Mouse (Mus musculus): ENCODE measurements around the gene Gtf2h3. TPM values are rescaled to one million over a fixed set of nuclear protein-coding genes. Genes with fewer than 3 reads are reported as not detected.
"Not testable (repeated sequence)": the region's sequence is repeated elsewhere in the genome, so short reads cannot be mapped to it uniquely, and the experiment has no call there.

Gtf2h3 gene
- polyA plus RNA-seq, 1 experiment from 2014 or later = 34.1 TPM

DNA sequence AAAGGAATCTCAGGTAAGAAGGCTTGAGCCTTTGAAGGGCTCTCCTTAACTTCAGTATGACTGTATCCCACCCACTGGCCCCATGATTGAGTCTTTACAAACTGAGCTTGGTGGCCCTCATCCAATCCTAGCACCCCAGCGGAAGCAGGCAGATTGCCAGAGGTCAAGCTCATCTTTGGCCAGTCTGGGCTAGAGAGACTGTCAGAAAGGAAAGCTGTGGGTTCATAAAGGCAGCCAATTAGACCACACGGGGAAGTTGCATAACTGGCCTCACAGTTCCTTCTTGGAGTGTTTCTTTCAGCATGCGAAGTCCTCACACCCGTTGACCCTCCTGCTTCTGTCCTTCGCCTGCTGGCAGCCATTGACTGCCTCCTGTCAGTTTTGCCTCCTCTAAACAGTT lies 3.6 kb downstream of the Gtf2h3 start:
- Histone ChIP-seq H3K4me1 (ENCODE audit: control insufficient read depth in 2 of 2, insufficient read depth in 2 of 2, low read length in 2 of 2) (peaks cover 3 to 14% of the 10 kb centered on the region in 2 experiments; a peak in 3 of 4 replicates), H3K4me2 (ENCODE audit: low read length) (no peak overlapping the region), H3K27me3 (ENCODE audit: control insufficient read depth, insufficient read depth, low read length) (no peaks in the 10 kb centered on the region), H3K27ac (replicated peaks in 1 of 2; ENCODE audit: control insufficient read depth in 1 of 2, insufficient read depth in 1 of 2, low read depth in 2 of 2, low read length in 2 of 2) (no peak overlapping the region), H3K9me3 (ENCODE audit: control insufficient read depth, low read length) (no peaks in the 10 kb centered on the region), H3K4me3 (ENCODE audit: control insufficient read depth in 1 of 2, insufficient read depth in 1 of 2, low read depth in 1 of 2, low read length in 2 of 2) (no peak overlapping the region), H3K9ac (ENCODE audit: low read length) (no peak overlapping the region), H3K36me3 (ENCODE audit: control insufficient read depth, insufficient read depth, low read length) (peaks cover 49% of the 10 kb centered on the region)
- ATAC-seq (ENCODE audit: insufficient number of reproducible peaks, insufficient read depth, low FRiP score, low read depth) = no peak
- WGBS = 86% methylated on average over 5 of the region's 5 CpGs

DNA sequence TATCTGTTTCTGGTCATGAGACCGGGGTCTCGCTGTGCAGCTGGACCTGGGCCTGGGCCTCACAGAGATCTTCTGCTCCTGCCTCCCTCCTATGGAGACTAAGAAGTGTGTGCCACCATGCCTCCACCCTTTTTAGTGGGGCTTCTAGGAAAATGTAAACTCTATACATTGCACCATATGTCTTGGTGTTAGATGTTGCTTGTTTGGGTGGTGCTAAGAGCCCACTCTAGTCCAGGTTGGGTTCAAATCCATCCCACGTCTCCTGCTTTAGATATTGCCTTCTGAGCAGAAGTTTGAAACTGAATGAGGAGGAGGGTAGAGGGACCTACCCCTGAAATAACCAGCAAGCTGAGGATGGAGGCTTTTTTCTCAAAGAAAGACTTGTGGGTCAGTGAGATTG lies 13.8 kb downstream of the Gtf2h3 start:
- H3K27me3 ChIP-seq (ENCODE audit: control insufficient read depth, insufficient read depth, low read length) = no peaks in the 10 kb centered on the region
- peaks cover 85% of the 10 kb centered on the region for H3K36me3 ChIP-seq (ENCODE audit: control insufficient read depth, insufficient read depth, low read length)
- no peak for ATAC-seq (ENCODE audit: insufficient number of reproducible peaks, insufficient read depth, low FRiP score, low read depth)
- 94% methylated on average over 3 of the region's 3 CpGs for WGBS
- no peak overlapping the region for H3K4me2 ChIP-seq (ENCODE audit: low read length)
- no peak overlapping the region for H3K27ac ChIP-seq (replicated peaks in 1 of 2; ENCODE audit: control insufficient read depth in 1 of 2, insufficient read depth in 1 of 2, low read depth in 2 of 2, low read length in 2 of 2)
- no peaks in the 10 kb centered on the region for H3K4me1 ChIP-seq (ENCODE audit: control insufficient read depth in 2 of 2, insufficient read depth in 2 of 2, low read length in 2 of 2)
- H3K9me3 ChIP-seq (ENCODE audit: control insufficient read depth, low read length) = no peaks in the 10 kb centered on the region
- H3K9ac ChIP-seq (ENCODE audit: low read length) = no peak overlapping the region
- no peak overlapping the region for H3K4me3 ChIP-seq (ENCODE audit: control insufficient read depth in 1 of 2, insufficient read depth in 1 of 2, low read depth in 1 of 2, low read length in 2 of 2)

DNA sequence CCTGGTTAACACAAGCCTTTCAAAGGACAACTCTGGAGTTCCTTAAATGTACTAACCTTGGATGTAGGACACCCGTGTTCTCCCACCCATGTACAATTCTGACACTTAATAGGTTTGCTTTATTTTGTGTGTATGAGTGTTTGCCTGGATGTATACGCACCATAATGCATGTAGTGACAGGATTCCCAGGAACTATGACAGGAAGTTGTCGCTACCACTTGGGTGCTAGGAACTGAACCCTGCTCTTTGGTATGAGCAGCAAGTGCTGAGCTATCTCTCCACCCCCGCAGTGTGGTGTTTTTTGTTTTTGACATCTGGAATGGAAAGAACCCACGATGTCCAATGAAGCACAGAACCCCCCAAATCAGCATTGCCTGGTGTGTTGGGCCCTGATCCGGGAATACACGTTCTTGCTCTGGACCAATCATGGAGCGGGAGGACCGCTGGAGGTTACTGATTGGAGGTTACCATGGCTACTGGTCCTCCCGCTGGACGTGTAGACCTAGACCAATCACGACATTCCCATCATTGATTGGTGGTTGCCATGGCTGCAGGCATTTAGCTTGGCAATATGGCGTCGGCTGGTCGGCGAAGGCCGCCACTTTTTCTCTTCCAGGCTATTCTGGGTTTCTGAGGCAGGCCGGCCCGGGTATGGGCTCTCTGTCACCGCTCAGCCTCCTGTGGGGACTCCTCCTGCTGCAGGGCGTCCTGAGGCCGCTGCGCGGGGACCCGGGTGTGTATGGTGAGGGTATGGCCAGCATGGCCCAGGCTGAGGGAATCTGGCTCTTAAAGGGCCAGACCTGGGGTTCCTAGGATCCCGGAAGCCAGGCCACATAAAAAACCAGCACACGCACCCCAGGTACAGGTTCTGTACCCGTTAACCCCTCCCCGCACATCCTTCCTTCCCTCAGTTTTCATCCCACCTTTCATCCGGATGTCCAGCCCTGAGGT lies 19.6 kb downstream of the Gtf2h3 start:
- H3K27me3 ChIP-seq (ENCODE audit: control insufficient read depth, insufficient read depth, low read length) = no peaks in the 10 kb centered on the region
- peak; percentile 98 for ATAC-seq (ENCODE audit: insufficient number of reproducible peaks, insufficient read depth, low FRiP score, low read depth)
- 7% methylated on average over 30 of the region's 30 CpGs for WGBS

DNA sequence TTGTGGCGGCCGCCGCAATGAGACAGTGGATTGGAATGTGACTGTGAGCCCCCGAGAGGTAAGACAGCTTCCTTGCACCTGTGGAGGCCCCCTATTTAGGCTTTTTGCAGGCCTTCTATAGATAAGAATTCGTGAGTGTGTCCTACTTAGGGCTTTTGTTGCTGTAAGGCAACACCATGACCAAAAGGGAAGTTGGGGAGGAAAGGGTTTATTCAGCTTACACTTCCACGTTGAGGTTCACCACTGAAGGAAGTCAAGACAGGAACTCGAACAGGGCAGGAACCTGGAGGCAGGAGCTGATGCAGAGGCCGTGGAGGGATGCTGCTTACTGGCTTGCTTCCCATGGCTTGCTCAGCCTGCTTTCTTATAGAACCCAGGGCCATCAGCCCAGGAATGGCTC lies 20.8 kb downstream of the Gtf2h3 start:
- not testable (repeated sequence) for ATAC-seq (ENCODE audit: insufficient number of reproducible peaks, insufficient read depth, low FRiP score, low read depth); H3K9ac ChIP-seq (ENCODE audit: low read length); H3K27ac ChIP-seq (replicated peaks in 1 of 2; ENCODE audit: control insufficient read depth in 1 of 2, insufficient read depth in 1 of 2, low read depth in 2 of 2, low read length in 2 of 2); H3K4me1 ChIP-seq (ENCODE audit: control insufficient read depth in 2 of 2, insufficient read depth in 2 of 2, low read length in 2 of 2); H3K4me3 ChIP-seq (ENCODE audit: control insufficient read depth in 1 of 2, insufficient read depth in 1 of 2, low read depth in 1 of 2, low read length in 2 of 2); H3K9me3 ChIP-seq (ENCODE audit: control insufficient read depth, low read length); H3K27me3 ChIP-seq (ENCODE audit: control insufficient read depth, insufficient read depth, low read length); H3K4me2 ChIP-seq (ENCODE audit: low read length)
- peaks cover 26% of the 10 kb centered on the region for H3K36me3 ChIP-seq (ENCODE audit: control insufficient read depth, insufficient read depth, low read length)
- WGBS = 53% methylated on average over 8 of the region's 8 CpGs

More for the DNA sequence above, 19.6 kb downstream of the Gtf2h3 start:
- Histone ChIP-seq H3K4me2 (ENCODE audit: low read length) (peak overlapping the region; percentile 93), H3K9me3 (ENCODE audit: control insufficient read depth, low read length) (no peaks in the 10 kb centered on the region), H3K36me3 (ENCODE audit: control insufficient read depth, insufficient read depth, low read length) (peaks cover 38% of the 10 kb centered on the region), H3K4me1 (ENCODE audit: control insufficient read depth in 2 of 2, insufficient read depth in 2 of 2, low read length in 2 of 2) (peaks cover 2 to 4% of the 10 kb centered on the region in 2 experiments; a peak in 2 of 4 replicates), H3K4me3 (ENCODE audit: control insufficient read depth in 1 of 2, insufficient read depth in 1 of 2, low read depth in 1 of 2, low read length in 2 of 2) (peak overlapping the region; percentile 75 to 80), H3K9ac (ENCODE audit: low read length) (peak overlapping the region; percentile 73), H3K27ac (replicated peaks in 1 of 2; ENCODE audit: control insufficient read depth in 1 of 2, insufficient read depth in 1 of 2, low read depth in 2 of 2, low read length in 2 of 2) (no peak overlapping the region)

DNA sequence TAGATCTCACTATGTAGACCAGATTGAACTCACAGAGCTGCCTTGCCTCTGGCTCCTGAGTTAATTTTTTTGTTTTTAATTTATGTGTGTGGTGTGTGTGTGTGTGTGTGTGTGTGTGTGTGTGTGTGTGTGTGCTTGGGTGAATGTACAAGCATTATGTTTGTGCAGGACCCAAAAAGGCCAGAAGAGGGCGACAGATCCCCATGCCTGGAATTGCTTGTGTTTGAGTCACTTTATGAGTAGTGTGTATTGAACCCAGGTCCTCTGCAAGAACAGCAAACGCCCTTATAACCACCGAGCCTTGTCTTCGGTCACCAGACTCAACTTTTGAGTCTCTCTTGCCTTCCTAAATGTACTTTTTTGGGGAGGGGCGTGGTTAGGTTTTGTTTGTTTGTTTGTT lies 23.4 kb downstream of the Gtf2h3 start:
- Histone ChIP-seq H3K4me1 (ENCODE audit: control insufficient read depth in 2 of 2, insufficient read depth in 2 of 2, low read length in 2 of 2) (peaks cover 2 to 4% of the 10 kb centered on the region in 2 experiments; a peak in 2 of 4 replicates), H3K9me3 (ENCODE audit: control insufficient read depth, low read length) (no peaks in the 10 kb centered on the region), H3K27me3 (ENCODE audit: control insufficient read depth, insufficient read depth, low read length) (no peaks in the 10 kb centered on the region), H3K9ac (ENCODE audit: low read length) (no peak overlapping the region), H3K4me2 (ENCODE audit: low read length) (no peak overlapping the region), H3K27ac (replicated peaks in 1 of 2; ENCODE audit: control insufficient read depth in 1 of 2, insufficient read depth in 1 of 2, low read depth in 2 of 2, low read length in 2 of 2) (no peak overlapping the region), H3K4me3 (ENCODE audit: control insufficient read depth in 1 of 2, insufficient read depth in 1 of 2, low read depth in 1 of 2, low read length in 2 of 2) (no peak overlapping the region), H3K36me3 (ENCODE audit: control insufficient read depth, insufficient read depth, low read length) (no peaks in the 10 kb centered on the region)
- no peak for ATAC-seq (ENCODE audit: insufficient number of reproducible peaks, insufficient read depth, low FRiP score, low read depth)
- WGBS = 63% methylated on average over 5 of the region's 5 CpGs

DNA sequence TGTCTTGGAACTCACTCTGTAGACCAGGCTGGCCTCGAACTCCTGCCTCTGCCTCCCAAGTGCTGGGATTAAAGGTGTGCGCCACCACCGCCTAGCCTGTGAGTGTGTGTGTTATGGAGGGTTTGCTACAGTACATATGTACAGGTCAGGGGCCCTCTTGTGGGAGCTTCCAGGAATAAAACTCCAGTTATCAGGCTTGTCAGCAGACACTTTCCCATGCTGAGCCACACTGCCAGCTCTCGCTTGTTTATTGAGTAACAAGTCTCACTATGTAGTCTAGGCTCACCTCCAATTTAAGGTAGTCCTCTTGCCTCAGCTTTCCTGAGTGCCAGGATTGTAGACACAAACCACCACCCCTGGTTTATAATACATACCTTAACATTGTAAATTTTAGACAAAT lies 25.4 kb downstream of the Gtf2h3 start:
- H3K4me3 ChIP-seq (ENCODE audit: control insufficient read depth in 1 of 2, insufficient read depth in 1 of 2, low read depth in 1 of 2, low read length in 2 of 2) = no peak overlapping the region
- ATAC-seq (ENCODE audit: insufficient number of reproducible peaks, insufficient read depth, low FRiP score, low read depth) = no peak
- peaks cover 0 to 1% of the 10 kb centered on the region in 2 experiments; a peak in 1 of 4 replicates for H3K4me1 ChIP-seq (ENCODE audit: control insufficient read depth in 2 of 2, insufficient read depth in 2 of 2, low read length in 2 of 2)
- no peak overlapping the region for H3K27ac ChIP-seq (replicated peaks in 1 of 2; ENCODE audit: control insufficient read depth in 1 of 2, insufficient read depth in 1 of 2, low read depth in 2 of 2, low read length in 2 of 2)
- H3K9me3 ChIP-seq (ENCODE audit: control insufficient read depth, low read length) = no peaks in the 10 kb centered on the region
- WGBS = 65% methylated on average over 4 of the region's 4 CpGs
- H3K36me3 ChIP-seq (ENCODE audit: control insufficient read depth, insufficient read depth, low read length) = no peaks in the 10 kb centered on the region
- no peaks in the 10 kb centered on the region for H3K27me3 ChIP-seq (ENCODE audit: control insufficient read depth, insufficient read depth, low read length)
- no peak overlapping the region for H3K4me2 ChIP-seq (ENCODE audit: low read length)
- H3K9ac ChIP-seq (ENCODE audit: low read length) = no peak overlapping the region

DNA sequence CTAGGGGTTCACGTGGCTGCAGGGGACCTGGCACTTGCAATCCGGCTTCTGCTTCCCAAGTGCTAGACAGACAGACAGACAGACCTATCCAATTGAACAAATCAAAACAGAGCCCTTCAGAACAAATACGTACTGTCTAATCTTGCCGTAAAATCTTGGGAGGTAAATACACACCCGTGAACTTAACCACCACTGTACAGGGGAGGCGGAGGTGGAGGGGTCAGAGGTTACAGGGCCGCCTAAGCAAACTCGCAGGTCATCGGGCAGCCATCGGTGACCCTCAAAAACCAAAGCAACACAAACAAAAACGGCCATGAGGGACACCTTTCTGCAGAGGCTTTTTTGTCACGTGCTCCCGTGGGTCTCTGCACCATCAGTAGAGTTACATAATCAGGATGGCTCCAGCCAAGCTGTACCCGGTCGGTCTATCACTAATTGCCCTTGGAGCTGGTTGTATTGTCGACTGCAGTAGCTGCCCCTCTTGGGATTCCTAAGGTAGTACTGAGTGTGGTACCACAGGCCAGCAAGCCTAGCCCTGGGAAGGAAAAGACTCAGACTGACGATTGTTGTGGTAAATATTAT lies 26.2 kb downstream of the Gtf2h3 start:
- WGBS = 82% methylated on average over 17 of the region's 17 CpGs
- Histone ChIP-seq H3K9ac (ENCODE audit: low read length) (no peak overlapping the region), H3K4me3 (ENCODE audit: control insufficient read depth in 1 of 2, insufficient read depth in 1 of 2, low read depth in 1 of 2, low read length in 2 of 2) (no peak overlapping the region), H3K27ac (replicated peaks in 1 of 2; ENCODE audit: control insufficient read depth in 1 of 2, insufficient read depth in 1 of 2, low read depth in 2 of 2, low read length in 2 of 2) (no peak overlapping the region), H3K4me1 (ENCODE audit: control insufficient read depth in 2 of 2, insufficient read depth in 2 of 2, low read length in 2 of 2) (no peaks in the 10 kb centered on the region), H3K27me3 (ENCODE audit: control insufficient read depth, insufficient read depth, low read length) (no peaks in the 10 kb centered on the region), H3K9me3 (ENCODE audit: control insufficient read depth, low read length) (no peaks in the 10 kb centered on the region), H3K36me3 (ENCODE audit: control insufficient read depth, insufficient read depth, low read length) (no peaks in the 10 kb centered on the region), H3K4me2 (ENCODE audit: low read length) (no peak overlapping the region)
- no peak for ATAC-seq (ENCODE audit: insufficient number of reproducible peaks, insufficient read depth, low FRiP score, low read depth)

Data from heart, embryonic 14.5 days (tissue).